Mouse (Mus musculus): ENCODE data around the gene Ip6k3.

Gene Ip6k3

DNA sequence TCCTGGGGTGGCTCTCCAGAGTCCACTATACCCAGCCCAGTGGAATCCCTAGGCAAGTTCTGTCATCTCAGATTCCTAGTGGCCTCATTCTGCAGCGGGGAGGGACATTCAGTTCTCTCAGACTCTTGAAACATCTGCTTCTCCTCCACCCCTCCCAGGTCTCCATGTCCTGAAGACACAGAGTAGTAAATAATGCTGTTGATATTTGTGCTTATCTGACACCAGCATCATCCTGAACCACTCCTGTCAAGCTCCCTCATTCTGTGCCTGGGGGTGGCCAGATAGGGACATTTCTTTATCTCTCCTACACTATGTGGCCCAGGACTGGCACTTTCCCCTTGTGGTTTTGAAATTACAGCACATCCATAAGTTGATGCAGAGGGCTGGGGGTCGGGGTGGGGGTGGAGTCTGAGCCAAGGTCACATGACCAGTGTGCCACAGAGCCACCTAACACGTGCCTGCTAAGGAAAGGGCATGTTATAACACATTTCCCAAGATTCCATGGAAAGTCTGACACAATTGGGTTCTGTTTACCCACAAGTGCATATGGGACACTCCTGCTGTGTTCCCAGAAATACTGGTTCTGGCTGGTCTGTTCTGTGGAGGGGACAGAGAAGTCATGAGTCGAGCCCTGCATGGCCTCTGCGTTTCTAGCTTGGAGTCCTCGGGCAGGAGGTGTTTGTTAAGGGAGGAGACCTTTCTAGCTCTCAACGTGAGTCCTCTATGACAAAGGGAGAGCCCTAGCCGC, 14.4 kb downstream of the Ip6k3 start:
- DNase-seq (ENCODE audit: low spot score), result peak; percentile 89

GRCm38 (mm10) chr17:27151411-27151810, 16.2 kb downstream of the Ip6k3 start:
- DNase-seq (ENCODE audit: low spot score), result peak; percentile 60

DNA sequence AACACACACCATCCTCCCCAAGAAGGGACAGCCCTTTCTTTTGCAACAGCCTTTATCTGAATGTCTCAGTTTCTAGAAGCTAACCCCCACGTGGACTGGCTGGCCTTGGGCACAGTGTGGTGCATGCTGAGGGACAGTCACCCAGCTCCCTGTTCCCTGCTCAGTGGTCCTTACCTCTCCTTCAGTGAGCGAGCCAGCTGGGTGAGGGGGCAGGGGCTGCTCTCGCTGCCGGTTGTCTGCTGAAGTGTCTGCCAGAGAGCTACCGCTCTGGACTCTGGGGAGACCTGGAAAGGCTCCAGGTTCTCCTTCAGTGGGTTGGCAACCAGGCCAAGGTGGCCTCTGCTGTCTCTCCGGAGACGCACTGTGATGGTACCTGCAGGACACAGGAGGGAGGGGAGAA, 16.7 kb downstream of the Ip6k3 start:
- DNase-seq (ENCODE audit: low spot score), result no peak

DNA sequence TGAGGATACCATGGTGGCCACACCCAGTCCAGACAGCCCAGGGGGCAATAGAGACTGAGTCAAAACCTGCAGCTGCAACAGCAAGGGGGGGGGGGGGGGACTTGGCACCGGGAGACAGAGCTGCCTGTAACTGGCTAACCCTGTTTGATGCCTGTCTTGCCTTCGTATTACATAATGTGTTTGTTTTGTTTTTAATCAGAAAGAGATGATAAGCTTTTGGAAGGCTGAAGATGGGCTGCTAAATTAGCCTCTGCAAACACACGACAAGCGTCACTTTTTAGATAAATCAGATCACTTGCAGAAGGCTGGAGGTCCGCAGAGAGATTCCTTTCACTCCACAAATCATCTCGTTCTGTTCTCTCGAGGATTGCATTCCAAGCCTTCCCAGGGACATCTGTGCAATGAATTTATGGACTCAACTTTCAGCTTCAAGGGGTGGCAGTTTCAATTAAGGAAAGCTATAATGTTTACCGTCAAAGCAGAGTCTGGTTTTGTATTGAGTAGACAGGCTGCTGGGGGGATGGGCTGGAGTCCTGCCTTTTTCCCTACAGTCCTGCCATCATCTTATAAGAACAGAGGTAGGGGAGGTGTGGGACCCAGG, 21.2 kb downstream of the Ip6k3 start:
- DNase-seq (ENCODE audit: low spot score), result no peak

DNA sequence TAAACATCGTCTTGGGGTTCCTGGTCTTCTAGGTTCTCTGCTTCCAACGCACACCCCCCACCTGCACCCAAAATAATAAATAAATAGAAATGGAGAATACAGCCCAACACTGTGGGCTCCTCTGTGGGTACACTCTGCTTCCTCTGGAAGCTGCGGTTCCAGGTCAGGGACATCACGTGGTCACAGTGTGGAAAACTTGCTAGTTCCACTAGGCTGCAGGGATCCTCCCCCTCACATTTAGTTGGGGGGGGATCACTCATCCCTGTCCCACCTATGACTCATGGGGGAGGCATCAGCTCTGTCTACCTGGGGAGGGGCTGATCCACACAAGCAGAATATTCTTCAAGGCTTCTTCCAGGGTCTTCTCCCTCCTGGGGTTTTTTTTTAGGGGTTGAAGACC, 23.4 kb downstream of the Ip6k3 start:
- DNase-seq (ENCODE audit: low spot score), result no peak

GRCm38 (mm10) chr17:27141971-27142450, 25.6 kb downstream of the Ip6k3 start:
- no peak for DNase-seq (ENCODE audit: low spot score)

- DNase-seq (ENCODE audit: low spot score), result no peak
These were observed 27.3 kb downstream of the Ip6k3 start for GRCm38 (mm10) chr17:27140262-27140661.

DNA sequence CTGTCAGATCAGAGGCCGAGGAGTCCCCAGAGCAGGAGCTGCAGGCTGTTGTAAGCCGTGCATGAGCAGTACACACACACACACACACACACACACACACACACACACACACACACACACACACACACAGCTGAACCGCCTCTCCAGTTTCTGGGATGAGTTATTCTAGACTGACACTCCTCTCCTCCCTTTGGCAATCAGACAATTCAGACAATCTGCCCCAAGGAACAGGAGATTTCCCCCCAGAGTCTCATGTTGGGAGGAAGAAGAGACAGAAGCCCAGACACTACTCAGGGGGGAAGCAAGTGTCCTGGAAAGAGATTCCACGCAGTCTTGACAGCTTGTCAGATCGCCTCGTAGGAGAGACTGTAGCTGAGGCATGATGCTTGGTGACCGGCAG, 28.3 kb downstream of the Ip6k3 start:
- DNase-seq (ENCODE audit: low spot score), result no peak

- no peak for DNase-seq (ENCODE audit: low spot score)
These were observed 29.2 kb downstream of the Ip6k3 start for GRCm38 (mm10) chr17:27138396-27138795.

- no peak for DNase-seq (ENCODE audit: low spot score)
These were observed 32.9 kb downstream of the Ip6k3 start for GRCm38 (mm10) chr17:27134715-27135114.

- no peak for DNase-seq (ENCODE audit: low spot score)
These were observed 33.4 kb downstream of the Ip6k3 start for GRCm38 (mm10) chr17:27134187-27134586.

- peak; percentile 95 for DNase-seq (ENCODE audit: low spot score)
These were observed 33.9 kb downstream of the Ip6k3 start, which contains the start of gene Uqcc2 for GRCm38 (mm10) chr17:27133551-27134141. Gene Uqcc2, minus strand, starts transcription at chr17:27133916.

- DNase-seq (ENCODE audit: low spot score), result no peak
These were observed 35.4 kb downstream of the Ip6k3 start for GRCm38 (mm10) chr17:27132238-27132637.

- DNase-seq (ENCODE audit: low spot score), result no peak
These were observed 36.3 kb downstream of the Ip6k3 start for GRCm38 (mm10) chr17:27131240-27131665.

GRCm38 (mm10) chr17:27130246-27130645, 37.3 kb downstream of the Ip6k3 start:
- no peak for DNase-seq (ENCODE audit: low spot score)

- no peak for DNase-seq (ENCODE audit: low spot score)
These were observed 37.8 kb downstream of the Ip6k3 start for GRCm38 (mm10) chr17:27129819-27130218.

- no peak for DNase-seq (ENCODE audit: low spot score)
These were observed 38.3 kb downstream of the Ip6k3 start for GRCm38 (mm10) chr17:27129291-27129690.

DNA sequence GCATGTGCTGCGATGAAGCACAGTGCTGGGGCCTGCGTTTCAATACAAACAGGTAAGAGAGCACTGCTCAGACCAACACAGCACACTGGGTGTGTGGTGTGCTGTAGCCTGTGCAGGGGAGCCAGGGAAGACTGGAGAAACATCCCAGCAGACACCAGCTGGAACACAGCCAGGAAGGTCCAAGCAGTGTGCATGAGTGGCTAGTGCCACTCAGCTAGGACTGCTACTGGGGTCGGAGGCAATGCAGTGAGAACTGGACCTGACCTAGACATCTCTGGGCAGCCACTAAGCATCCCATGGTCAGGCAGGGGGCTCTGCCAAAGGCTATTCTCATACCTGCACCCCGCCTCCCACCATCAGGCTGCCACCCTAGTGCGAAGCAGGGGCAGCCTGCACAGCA, 39.4 kb downstream of the Ip6k3 start:
- no peak for DNase-seq (ENCODE audit: low spot score)

GRCm38 (mm10) chr17:27126974-27127373, 40.6 kb downstream of the Ip6k3 start:
- no peak for DNase-seq (ENCODE audit: low spot score)

GRCm38 (mm10) chr17:27125669-27126202, 41.9 kb downstream of the Ip6k3 start:
- no peak for DNase-seq (ENCODE audit: low spot score)

DNA sequence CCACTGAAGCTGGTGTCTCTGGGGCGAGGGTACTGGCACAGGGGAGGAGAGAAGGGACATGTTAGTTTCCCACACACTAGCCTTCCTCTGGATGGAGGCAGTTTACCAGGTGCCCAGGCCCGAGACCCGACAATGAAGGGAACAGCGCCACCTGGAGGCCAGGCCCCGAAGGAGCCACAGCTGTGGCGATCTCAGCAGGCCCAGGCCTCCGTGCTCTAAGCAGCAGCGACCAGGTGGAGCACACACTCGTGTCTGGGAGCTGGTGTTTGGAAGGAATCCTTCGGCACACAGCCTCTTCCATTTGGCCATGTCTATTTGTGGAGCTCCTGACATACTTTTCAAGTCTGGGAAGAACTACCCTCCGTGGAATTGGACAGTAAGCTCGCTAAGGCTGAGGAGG, 42.4 kb downstream of the Ip6k3 start:
- DNase-seq (ENCODE audit: low spot score), result peak; percentile 55

GRCm38 (mm10) chr17:27123813-27124375, 43.7 kb downstream of the Ip6k3 start:
- no peak for DNase-seq (ENCODE audit: low spot score)

- no peak for DNase-seq (ENCODE audit: low spot score)
These were observed 44.5 kb downstream of the Ip6k3 start for GRCm38 (mm10) chr17:27123103-27123502.

Measured in c-Kit-positive CD71-positive TER-119-positive erythroid progenitor cells, embryonic 14.5 days (primary cell).